Mouse (Mus musculus): ENCODE measurements around the gene 1600002K03Rik.

Gene 1600002K03Rik

GRCm38 (mm10) chr10:80172527-80173292, at the start of gene 1600002K03Rik:
Gene 1600002K03Rik, plus strand, starts transcription at chr10:80172944.
- DNase-seq (ENCODE audit: low read depth) = peak; percentile 91

GRCm38 (mm10) chr10:80123932-80124562, 48.7 kb upstream of the 1600002K03Rik start:
- DNase-seq (ENCODE audit: low read depth) = no peak

- DNase-seq (ENCODE audit: low read depth) = no peak
Measured at GRCm38 (mm10) chr10:80127920-80128319, 44.8 kb upstream of the 1600002K03Rik start.

- no peak for DNase-seq (ENCODE audit: low read depth)
Measured at GRCm38 (mm10) chr10:80129846-80130245, 42.9 kb upstream of the 1600002K03Rik start.

GRCm38 (mm10) chr10:80130403-80131031, 42.2 kb upstream of the 1600002K03Rik start:
- DNase-seq (ENCODE audit: low read depth) = no peak

- no peak for DNase-seq (ENCODE audit: low read depth)
Measured at GRCm38 (mm10) chr10:80131316-80131951, 41.3 kb upstream of the 1600002K03Rik start.

- DNase-seq (ENCODE audit: low read depth) = no peak
Measured at GRCm38 (mm10) chr10:80131952-80132350, 40.8 kb upstream of the 1600002K03Rik start.

GRCm38 (mm10) chr10:80133226-80133849, 39.4 kb upstream of the 1600002K03Rik start:
- no peak for DNase-seq (ENCODE audit: low read depth)

- DNase-seq (ENCODE audit: low read depth) = no peak
Measured at GRCm38 (mm10) chr10:80134421-80134820, 38.3 kb upstream of the 1600002K03Rik start.

GRCm38 (mm10) chr10:80135161-80135560, 37.6 kb upstream of the 1600002K03Rik start:
- DNase-seq (ENCODE audit: low read depth) = no peak

- DNase-seq (ENCODE audit: low read depth) = no peak
Measured at GRCm38 (mm10) chr10:80135641-80136040, 37.1 kb upstream of the 1600002K03Rik start.

GRCm38 (mm10) chr10:80136179-80136951, 36.4 kb upstream of the 1600002K03Rik start:
- no peak for DNase-seq (ENCODE audit: low read depth)

GRCm38 (mm10) chr10:80136952-80137625, 35.7 kb upstream of the 1600002K03Rik start:
- DNase-seq (ENCODE audit: low read depth) = no peak

GRCm38 (mm10) chr10:80137626-80138552, 34.9 kb upstream of the 1600002K03Rik start:
- DNase-seq (ENCODE audit: low read depth) = no peak

- DNase-seq (ENCODE audit: low read depth) = no peak
Measured at GRCm38 (mm10) chr10:80138553-80139438, 33.9 kb upstream of the 1600002K03Rik start, which contains the start of gene Atp5d. Gene Atp5d, plus strand, starts transcription at chr10:80138632.

- DNase-seq (ENCODE audit: low read depth) = no peak
Measured at GRCm38 (mm10) chr10:80139439-80139775, 33.3 kb upstream of the 1600002K03Rik start.

GRCm38 (mm10) chr10:80139975-80140665, 32.6 kb upstream of the 1600002K03Rik start:
- DNase-seq (ENCODE audit: low read depth) = no peak

- no peak for DNase-seq (ENCODE audit: low read depth)
Measured at GRCm38 (mm10) chr10:80140666-80141035, 32.1 kb upstream of the 1600002K03Rik start, which contains the start of gene Cbarp. Gene Cbarp, minus strand, starts transcription at chr10:80140835.
